Mouse (Mus musculus) layer of hippocampus, adult 2 months (tissue): ENCODE data around the gene Ptger1. TPM values are rescaled to one million over a fixed set of nuclear protein-coding genes. Genes with fewer than 3 reads are reported as not detected.

ENCODE experiments used
- DNase-seq, 2 experiments: peaks; one replicate each; pipeline ENCODE4 v3.0.0; 2022; ENCODE audit warnings: low spot score in 2 of 2
- H3K27ac ChIP-seq: fragments of 200-600 bp; 2 replicates; pipeline ENCODE4 v1.8.1; 2022
- H3K4me3 ChIP-seq: fragments of 200-600 bp; 2 replicates; pipeline ENCODE4 v1.8.1; 2022; ENCODE audit warnings: mild to moderate bottlenecking
- CTCF ChIP-seq: fragments of 200-600 bp; conservative IDR thresholded peaks from 2 replicates; pipeline ENCODE4 v1.8.1; 2022; ENCODE audit warnings: antibody characterized with exemption, mild to moderate bottlenecking, moderate library complexity
- total RNA-seq, 2 experiments: library from RNA; stranded (reverse); gene quantifications; 2 replicates each; pipeline ENCODE4 v1.2.3; 2021

The Ptger1 gene
- total RNA-seq, 2 experiments from 2014 or later: 0.42 to 0.84 TPM

- H3K4me3 ChIP-seq: no peak overlapping the region
- no peak for TF ChIP-seq CTCF
- DNase-seq: no peak
- no peak overlapping the region for H3K27ac ChIP-seq
Measured at GRCm38 (mm10) chr8:83639649-83640048, 26.8 kb upstream of the Ptger1 start.

- no peak for TF ChIP-seq CTCF
- Histone ChIP-seq H3K4me3 (no peak overlapping the region), H3K27ac (no peak overlapping the region)
- no peak for DNase-seq
Measured at GRCm38 (mm10) chr8:83647511-83647910, 19.0 kb upstream of the Ptger1 start.

- no peak for TF ChIP-seq CTCF
- no peak overlapping the region for H3K4me3 ChIP-seq
- no peak for DNase-seq
- H3K27ac ChIP-seq: no peak overlapping the region
Measured at GRCm38 (mm10) chr8:83648031-83648430, 18.4 kb upstream of the Ptger1 start.

- no peak for TF ChIP-seq CTCF
- H3K4me3 ChIP-seq: no peak overlapping the region
Measured at GRCm38 (mm10) chr8:83649699-83650098, 16.8 kb upstream of the Ptger1 start.

GRCm38 (mm10) chr8:83652030-83652743 is 14.3 kb upstream of the Ptger1 start, which contains the start of gene Gipc1:
Gene Gipc1 (plus strand): TSS chr8:83652677.
- peak within 1 kb of the TSS; percentile 96 for H3K27ac ChIP-seq
- H3K4me3 ChIP-seq: peak within 1 kb of the TSS; percentile 87
- DNase-seq: peak; percentile 96 to 97
- no peak for TF ChIP-seq CTCF

More at GRCm38 (mm10) chr8:83649699-83650098, 16.8 kb upstream of the Ptger1 start:
- no peak overlapping the region for H3K27ac ChIP-seq
- no peak for DNase-seq

- Histone ChIP-seq H3K27ac (peak overlapping the region; percentile 88), H3K4me3 (peak overlapping the region; percentile 87)
- no peak for TF ChIP-seq CTCF
- DNase-seq: no peak
Measured at GRCm38 (mm10) chr8:83652744-83653661, 13.5 kb upstream of the Ptger1 start.

GRCm38 (mm10) chr8:83653662-83654017 is 12.8 kb upstream of the Ptger1 start:
- no peak for DNase-seq
- no peak for TF ChIP-seq CTCF
- peak overlapping the region; percentile 87 for H3K4me3 ChIP-seq
- H3K27ac ChIP-seq: peak overlapping the region; percentile 88

GRCm38 (mm10) chr8:83654725-83655124 is 11.8 kb upstream of the Ptger1 start:
- H3K4me3 ChIP-seq: no peak overlapping the region
- no peak for DNase-seq
- no peak for TF ChIP-seq CTCF
- no peak overlapping the region for H3K27ac ChIP-seq

GRCm38 (mm10) chr8:83656043-83656442 is 10.4 kb upstream of the Ptger1 start:
- H3K4me3 ChIP-seq: no peak overlapping the region
- H3K27ac ChIP-seq: no peak overlapping the region
- TF ChIP-seq CTCF: no peak

GRCm38 (mm10) chr8:83656484-83657246 is 9.8 kb upstream of the Ptger1 start:
- H3K27ac ChIP-seq: no peak overlapping the region
- TF ChIP-seq CTCF: peak; percentile 58

More at GRCm38 (mm10) chr8:83656043-83656442, 10.4 kb upstream of the Ptger1 start:
- no peak for DNase-seq

GRCm38 (mm10) chr8:83660545-83660944 is 5.9 kb upstream of the Ptger1 start:
- no peak for TF ChIP-seq CTCF
- H3K4me3 ChIP-seq: no peak overlapping the region
- peak in 1 of 2 experiments; percentile 38 for DNase-seq
- H3K27ac ChIP-seq: peak overlapping the region; percentile 67

More at GRCm38 (mm10) chr8:83656484-83657246, 9.8 kb upstream of the Ptger1 start:
- H3K4me3 ChIP-seq: no peak overlapping the region
- DNase-seq: no peak

GRCm38 (mm10) chr8:83660995-83661680 is 5.3 kb upstream of the Ptger1 start:
- TF ChIP-seq CTCF: no peak
- Histone ChIP-seq H3K27ac (peak overlapping the region; percentile 67), H3K4me3 (no peak overlapping the region; the same call in 1 of the 2 replicates)
- peak in 1 of 2 experiments; percentile 15 for DNase-seq
